Mouse (Mus musculus) cerebellum, adult 9-11 months (tissue): ENCODE measurements around the gene Ccdc15.

ENCODE experiments used
- DNase-seq: peaks from one replicate; pipeline ENCODE4 v3.0.0; 2022

The Ccdc15 gene

DNA sequence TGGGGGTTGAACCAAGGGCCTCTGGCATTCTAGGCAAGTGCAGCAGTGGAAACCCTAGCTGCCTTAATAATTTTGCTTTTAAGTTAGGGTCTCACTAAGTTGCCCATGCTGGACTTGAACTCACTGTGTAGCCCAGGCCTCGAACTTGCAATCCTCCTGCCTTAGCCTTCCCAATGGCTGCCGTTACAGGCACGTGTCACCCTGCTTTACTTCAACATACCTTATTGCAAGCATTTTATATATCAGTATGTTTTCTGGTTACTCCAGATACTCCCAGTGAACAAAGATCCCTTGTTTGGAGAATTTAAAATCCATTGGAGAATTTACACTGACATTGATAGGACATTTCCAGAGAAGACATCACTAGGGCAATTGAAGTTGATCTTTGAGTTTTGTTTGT is 818 bp upstream of the Ccdc15 start:
- peak; percentile 12 for DNase-seq

DNA sequence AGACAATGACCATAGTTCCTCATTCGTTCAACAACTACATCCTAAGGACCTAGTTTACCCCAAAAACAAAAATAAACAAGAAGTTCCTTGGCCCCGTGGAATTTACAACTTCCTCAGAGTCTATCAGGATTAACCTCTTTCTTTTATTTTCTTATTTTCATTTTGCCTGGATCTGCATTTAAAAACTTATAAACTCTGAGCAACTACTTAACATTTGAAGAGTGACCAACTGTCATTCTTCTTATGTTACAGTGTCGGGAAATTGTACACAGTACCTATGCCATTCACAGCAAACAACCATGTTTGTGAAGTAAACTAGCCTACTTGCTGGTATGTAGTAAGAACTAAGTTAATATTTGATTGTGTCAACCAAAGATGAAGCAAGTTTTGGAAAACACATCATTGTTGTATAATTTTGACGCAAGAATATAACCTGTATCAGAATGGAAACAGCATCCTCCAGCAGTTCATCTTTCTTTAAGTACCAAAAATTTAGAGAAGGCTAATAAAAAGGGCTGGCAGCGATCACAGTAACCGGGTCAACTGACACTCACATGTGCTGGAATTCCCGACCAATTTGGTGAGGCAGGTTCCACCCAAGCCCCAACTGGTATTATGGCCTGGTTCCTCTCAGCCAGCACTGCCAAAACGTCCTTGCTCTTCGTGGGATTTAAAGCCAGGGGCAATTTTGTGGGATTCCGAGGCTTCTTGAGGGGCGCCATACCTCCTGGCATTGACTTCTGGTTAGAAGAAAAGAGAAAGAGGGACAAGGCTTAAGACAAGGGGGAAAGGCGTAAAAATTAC is 846 bp downstream of the Ccdc15 start:
- peak; percentile 33 for DNase-seq

DNA sequence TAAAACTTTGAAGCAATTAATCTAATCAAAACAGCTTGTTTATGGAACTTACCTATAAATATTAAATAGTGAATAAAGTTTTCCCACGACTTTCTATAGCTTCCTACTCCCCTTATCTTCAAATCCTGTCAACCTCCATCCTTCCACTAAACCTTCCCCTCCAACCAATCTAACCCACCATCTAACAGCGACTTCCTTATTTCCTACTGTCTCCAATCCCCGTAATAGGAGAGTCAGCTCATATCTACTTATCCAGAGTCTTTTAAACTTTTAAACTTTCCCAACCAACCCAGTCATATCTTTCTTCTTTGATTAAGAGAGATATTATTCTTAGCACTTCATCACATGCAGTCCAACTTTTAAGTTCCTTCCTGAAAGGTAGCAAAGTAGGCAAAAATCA is 2.8 kb downstream of the Ccdc15 start:
- no peak for DNase-seq

DNA sequence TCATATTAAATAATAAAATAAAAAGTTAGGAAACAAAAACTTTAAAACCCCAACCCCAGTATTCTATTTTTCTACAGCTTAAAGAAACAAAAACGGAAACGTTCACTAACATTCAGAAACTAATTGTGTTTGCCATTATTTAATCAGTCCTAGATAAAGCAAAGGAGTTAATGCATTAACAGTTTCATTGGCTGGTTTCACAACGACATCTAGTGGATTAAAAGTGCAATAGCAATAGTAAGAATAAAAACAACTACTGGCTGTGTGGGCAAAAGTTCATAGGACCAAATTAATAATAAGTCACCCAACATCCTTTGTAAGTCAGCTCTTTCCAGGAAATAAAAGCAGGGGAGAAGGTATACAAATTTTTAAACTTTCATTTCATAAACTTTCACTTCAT is 18.8 kb downstream of the Ccdc15 start:
- no peak for DNase-seq

DNA sequence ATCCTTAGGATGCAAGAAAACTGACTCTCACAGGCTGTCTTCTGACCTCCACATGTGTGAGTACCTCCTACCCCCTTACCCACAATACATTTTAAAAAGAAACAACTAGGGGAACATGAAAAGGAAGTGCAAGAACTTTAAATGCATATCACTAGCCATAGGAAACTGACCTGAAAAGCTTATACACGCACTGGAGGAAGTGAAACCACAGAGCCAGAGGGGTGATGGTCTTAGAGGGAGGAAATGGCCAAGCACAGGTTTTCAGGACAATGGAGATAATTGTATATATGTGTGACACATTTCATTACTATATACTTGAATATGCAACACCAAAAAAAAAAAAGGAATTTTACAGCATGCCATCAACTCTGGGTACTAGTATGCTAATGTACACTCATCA is 46.5 kb downstream of the Ccdc15 start:
- no peak for DNase-seq

DNA sequence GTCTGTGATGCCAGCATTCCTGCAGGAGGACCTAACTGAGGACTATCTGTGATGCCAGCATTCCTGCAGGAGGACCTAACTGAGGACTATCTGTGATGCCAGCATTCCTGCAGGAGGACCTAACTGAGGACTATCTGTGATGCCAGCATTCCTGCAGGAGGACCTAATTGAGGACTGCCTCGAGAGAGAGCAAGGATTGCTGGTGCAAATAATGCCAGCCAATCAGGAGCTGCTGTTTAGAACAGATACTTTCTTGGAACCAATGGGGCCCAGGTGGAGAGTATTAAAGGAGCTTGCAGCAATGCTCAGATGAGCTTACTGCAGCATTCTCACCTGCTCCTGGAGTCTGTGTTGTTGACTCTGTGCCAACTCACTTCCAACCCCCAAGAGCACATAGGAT is 47.7 kb downstream of the Ccdc15 start:
- peak; percentile 60 for DNase-seq

DNA sequence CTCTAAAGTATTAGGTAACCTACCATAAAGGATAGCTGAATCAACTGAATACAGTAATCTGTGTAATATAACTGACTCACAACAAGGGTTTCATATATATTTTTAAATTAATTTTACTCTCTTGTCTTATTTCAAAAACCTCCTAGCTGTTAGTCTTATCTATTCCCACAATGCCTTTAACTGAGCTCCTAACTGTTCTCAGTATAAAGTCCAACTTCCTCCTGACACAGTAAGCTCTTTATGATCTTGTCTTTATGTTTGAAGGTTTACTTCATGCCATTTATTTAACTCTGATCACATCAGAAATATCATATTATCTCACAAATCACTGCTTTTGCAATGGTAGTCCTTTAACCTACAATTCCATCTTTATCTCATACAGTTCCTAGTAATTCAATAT is 52.6 kb downstream of the Ccdc15 start:
- no peak for DNase-seq

DNA sequence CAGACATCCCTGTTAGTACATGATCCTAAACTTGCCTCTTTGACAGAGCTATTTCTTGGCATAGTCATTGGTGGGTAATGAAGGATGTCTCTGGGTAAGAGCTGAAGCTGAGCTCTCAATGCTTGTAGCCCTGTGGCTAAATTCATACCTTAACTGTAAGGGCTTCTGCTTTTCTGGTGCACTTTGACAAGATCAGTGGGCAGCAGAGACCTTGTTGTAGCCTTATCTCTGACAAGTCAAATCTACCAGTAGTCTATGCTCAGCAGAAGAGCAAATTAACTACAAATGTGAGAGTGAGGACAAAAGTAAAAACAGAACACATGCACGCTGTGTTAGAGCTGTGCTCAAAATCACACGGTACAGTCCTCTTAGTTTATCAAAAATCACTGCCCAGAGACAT is 81.6 kb downstream of the Ccdc15 start:
- no peak for DNase-seq

DNA sequence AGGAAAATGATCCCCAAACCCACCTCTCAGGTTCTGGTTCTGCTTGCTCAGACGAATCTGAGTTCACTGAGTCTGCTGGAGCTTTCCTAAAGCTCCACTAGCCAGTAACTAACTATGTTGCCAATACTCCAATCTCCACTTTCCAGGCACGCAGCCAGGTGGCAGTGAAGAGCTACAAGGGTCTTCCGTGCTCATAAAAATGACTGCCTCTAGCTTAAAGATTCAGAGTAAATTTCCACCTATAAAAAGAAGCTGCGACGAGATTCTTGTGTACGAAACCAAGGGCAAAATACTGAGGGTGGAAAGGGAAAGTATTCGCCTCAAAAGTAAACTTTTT is 92.4 kb downstream of the Ccdc15 start:
- DNase-seq = no peak

DNA sequence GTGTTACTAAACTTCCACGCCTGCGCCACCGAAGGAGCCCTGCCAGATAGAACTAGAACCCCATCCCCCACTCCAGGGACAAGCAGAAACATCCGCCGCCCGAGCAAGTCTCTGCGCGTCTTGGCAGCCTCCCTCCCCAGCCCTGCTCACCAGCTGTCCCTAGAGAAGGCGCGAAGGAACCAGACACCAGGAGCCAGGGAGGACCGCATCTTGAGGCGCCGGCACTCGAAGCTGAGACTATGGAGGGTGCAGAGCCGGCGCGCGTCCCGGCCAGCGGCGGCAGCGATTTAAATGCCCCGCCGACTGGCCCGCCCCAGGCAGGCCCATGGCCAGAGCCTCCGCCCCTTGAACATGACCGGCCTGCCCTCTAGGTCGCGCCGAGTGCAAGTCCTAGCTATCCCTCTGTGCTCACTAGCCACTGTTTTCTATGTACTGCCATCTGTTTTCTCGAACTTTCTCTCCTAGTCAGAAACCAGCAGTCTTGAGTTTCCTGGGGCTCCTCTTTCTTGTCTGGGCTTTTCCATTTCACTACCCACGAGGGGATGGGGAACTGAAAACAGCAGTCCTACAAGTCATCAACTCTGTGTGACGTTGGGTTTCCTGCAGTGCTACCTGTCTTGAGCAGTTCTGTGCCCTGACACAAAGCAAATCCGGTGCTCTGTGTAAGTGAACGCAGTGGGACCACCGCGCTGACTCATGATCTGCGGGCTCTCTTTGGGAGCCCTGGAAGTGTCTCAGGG is 92.9 kb downstream of the Ccdc15 start, which contains the start of gene Slc37a2:
Slc37a2 (minus strand) TSS at position 590 of the 740 bp plus-strand sequence.
- DNase-seq = peak; percentile 34

DNA sequence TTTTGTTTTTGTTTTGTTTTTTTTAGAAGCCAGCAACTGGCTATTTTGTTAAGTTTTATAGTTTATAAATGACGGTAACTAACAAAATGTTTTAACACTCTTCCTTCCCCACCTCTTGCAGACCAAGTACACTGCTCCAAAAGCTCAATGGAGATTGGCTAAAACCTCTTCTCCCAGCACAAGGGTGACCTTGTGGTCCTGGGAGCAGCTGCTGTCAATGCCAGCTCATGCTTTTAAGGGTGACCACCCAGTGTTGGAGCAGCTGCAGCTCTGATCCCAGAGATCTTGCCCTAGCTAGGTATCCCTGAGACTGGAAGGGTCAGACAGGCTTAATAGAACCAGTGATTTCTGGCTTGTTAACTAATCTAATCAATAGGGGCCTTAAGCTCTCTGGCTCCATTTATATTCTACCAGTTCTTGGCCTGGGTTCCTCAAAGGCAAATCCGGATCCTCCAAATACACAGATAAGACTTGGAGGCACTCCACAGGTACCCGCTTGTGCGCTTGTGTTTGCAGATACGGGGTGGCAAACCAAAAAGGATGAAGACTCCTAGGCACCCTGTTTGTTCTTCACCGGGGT is 93.6 kb downstream of the Ccdc15 start:
- no peak for DNase-seq

DNA sequence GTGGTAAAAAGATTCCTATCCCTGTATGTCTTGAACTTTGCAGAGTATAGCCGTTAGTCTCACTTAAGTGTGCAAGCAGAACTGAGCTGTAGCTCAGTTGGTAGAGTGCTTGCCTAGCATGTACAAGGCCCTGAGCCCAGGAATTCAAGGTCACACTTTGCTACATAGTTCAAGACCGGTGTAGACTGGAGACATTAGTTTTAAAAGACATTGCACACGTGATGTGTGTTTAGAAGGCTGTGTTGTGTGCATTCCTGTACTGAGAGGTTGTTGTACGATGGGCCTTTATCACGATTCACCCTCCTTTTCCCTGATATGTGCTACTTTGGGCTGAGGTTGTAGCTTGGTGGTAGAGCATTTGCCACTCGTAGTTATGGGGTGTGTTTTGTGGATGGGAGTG is 97.6 kb downstream of the Ccdc15 start:
- no peak for DNase-seq

DNA sequence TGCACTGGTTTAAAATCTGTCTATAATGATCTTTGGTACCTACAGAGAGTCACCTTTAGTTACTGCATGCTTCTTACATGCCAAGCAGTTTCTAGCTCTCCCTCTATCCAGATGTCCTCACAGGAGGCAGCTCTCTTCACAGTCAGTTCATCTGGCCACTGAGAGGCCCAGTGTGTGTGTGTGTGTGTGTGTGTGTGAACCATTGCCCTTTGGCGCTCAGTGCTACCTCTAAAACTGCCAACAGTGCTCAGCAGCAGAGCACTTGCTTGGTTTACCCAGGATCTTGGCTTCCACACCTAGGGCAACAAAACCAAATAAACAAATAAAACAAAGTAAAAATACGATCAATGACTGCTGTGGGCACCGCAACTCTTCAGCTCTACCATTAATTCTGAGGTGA is 98.3 kb downstream of the Ccdc15 start:
- DNase-seq = no peak

DNA sequence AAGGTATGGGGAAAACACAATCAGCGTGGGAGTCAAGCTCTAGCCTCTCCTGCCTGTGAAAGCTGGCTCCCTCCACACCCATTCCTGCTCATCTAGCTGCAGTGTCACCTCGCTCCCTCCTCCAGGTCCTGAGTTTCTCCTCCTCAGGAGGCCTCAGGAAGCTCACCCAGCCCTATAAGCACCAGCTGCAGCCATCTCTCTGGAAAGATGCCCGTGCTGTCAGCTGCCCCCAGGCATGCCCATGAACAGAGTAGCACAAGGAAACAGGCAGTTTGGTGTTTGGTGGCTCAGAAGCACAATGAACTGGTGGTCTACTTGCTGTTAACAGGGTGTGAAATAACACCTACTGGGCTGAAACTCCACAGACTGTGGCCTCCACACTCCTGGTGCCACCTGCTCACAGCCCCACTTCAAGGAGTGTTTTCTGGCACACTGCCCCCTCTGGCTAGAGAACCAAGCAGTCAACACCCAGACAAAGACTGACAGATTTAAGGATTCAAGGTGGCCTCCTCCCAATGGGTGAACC is 99.8 kb downstream of the Ccdc15 start:
- DNase-seq = no peak

DNA sequence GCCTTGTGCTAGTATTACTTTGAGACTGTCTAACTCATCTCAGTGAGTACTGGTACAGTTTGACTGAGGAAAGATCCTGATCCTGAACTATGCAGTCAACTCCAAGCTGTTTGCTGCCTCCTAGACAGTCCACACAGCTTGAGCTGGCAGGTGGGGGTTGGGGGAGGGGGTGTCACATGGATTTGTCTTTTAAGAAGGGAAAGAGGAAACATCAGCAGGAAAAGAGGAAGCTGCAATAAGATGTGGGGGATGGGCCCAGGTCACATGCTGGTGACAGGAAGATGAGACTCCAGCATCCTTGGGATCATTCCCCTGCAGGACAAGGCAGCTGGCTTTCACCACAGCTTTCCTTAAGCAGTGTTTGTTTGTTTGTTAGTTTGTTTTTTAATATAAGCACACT is 100.8 kb downstream of the Ccdc15 start:
- no peak for DNase-seq

DNA sequence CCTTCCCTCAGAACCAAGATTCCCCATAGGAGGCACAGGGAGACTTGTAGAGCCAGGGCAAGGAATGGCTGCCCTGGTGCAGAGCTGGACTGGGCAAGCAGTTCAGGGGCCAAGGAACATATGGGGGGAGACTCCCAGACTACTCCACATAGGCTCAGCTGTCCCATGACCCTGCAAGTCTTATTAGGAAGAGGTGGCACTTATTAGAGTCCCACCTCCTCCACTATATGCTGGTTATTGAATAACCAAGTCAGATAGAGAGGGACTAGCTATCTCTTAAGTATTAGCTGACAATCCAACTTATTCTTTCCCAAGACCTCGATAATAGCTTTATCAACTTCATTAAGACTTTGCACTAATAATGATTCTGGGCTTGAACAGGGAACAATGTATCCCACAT is 102.4 kb downstream of the Ccdc15 start:
- DNase-seq = no peak

DNA sequence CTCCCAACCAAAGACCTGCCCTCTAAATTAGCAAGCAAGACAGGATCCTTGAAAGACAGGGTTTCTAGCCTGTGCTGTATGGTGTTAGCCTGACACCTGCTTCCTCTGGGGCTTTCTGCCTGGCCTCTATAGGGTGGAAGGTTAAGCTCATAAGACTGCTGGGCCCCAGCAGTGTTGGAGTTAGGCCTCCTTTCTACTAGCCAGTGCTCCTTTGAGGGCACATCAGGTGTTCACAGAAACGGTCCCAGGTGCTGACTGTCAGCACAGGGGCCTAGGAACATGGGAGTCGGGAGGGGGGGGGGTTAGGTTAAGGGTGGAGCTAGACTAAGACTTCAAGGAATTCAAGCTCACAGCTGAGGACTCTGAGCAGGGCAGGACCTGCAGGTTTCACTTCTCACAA is 102.8 kb downstream of the Ccdc15 start:
- no peak for DNase-seq

DNA sequence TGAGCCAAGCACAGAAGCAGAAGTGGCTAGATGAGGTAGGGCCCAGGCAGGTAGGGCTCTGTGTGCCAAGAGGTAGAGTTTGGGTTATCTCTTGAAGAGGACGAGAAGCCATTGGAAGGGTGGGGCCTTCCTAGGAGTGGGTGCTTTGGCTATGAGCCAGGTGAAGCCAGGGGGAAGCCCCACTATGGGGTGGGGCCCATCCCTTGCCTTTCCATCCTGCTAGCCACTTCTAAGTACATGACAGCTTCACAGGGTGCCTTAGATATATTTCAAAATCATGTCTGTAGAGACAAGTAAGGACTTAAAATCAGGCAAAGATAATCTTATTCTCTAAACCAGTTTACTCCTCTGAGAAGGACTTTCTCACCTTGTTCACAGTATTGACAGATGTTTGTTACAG is 103.6 kb downstream of the Ccdc15 start:
- no peak for DNase-seq

DNA sequence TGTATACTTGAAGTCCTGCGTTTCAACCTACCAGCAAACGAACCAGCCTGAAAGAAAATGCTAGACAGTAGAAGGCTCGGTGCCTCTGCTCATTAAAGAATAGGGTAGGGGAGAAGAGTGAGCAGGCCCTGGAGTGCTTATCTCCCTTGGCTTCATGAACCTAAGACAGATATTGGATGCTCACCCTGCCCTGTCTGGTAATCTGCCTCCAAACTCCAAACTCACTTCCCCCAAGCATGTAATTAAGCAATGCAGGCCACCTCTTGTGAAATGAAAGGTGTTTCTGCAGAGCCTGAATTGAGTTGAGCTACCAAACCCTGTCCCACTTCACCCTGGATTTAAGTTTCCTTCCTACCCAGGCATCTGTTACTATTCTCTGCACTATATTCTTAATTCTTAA is 105.5 kb downstream of the Ccdc15 start:
- no peak for DNase-seq

DNA sequence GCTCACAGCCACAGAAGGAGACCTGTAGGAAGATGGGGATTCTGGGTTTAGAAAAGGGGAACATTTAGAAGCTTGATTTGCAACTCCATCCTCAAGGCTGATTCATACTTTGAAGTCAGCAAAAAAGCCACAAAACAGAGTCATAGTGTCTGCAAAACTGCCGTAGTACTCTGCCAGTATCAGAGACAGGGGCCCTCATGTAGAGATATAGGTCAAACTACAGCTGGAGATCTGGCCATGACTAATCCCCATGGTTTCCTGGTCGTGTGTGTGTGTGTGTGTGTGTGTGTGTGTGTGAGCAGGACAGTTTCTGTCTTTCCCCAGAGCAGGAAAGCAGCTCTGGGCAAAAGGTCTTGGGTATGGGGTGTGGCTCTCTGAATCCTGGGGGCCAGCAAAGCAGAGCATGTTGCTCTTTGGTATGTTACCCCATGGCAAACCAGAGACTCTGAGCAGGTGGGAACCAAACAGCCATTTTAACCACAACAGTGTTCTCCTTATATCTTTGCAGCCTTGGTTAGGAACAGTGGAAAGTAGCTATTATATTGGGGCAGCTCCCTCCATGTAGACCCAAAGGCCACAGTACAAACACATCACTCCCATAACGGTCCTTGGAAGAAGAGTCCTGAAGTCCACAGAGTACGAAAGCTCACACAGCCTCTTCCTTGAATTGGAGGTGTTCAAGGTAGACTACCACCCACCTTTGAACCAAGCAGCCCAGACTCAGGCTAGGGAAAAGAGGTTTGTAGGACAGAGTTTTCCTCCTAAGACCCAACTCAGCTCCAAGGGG is 112.1 kb downstream of the Ccdc15 start:
- DNase-seq = no peak

DNA sequence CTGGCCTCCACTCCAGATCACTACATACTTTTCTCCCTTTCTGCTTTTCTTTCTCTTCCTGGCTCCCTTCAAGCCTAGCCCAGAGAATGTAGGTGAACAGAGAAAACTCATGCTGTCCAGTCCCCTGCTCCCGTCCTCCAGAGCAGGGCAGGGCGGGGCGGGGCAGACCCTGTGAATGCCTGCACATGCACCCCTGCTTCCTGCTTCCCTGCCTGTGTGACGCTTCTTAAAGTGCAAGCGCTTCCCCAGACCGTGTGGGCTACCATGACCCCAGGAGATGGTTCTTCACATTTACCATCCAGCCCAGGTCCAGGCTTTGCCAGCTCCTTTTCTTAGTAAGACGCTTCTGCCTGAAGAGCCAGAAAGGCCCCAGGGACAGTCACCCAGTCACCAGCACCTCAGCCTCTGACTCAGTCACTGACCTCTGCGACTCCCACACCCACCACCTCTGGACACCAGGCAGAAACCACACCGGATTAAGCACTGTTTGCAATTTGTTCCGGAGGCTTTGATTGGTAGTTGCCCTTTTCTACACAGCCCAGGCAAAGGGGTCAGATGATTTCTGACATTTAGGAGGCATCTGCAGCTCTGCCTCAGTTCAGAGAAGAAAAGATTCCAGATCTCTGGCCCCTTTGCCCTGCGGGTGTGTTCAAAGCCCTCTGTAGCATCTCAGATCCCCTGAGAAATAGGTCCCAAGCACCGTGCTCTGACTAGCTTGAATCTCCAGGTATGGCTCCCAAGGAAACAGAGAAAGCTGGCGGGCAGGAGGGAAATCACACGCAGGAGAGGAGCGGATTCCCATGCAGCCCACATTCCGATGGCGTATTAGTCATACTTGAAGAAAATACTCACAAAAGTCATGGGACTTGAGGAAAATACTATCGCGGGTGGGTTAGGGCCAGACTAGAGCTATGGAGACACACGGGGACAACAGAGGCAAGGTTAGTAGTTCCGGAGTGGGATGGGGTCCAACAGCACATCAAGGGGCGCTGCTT is 115.7 kb downstream of the Ccdc15 start:
- DNase-seq = no peak
